Mouse (Mus musculus) erythroblast, embryonic 14.5 days (primary cell): ENCODE results near the gene Atf6.

ENCODE experiments used
- GATA1 ChIP-seq: IDR thresholded peaks from 2 replicates; pipeline ENCODE4 v1.6.1; 2012; ENCODE audit warnings: low read length, inconsistent platforms, mixed read lengths
- TAL1 ChIP-seq: IDR thresholded peaks from 3 replicates; pipeline ENCODE4 v1.6.1; 2012; ENCODE audit warnings: low read length, inconsistent platforms, mixed read lengths

DNA sequence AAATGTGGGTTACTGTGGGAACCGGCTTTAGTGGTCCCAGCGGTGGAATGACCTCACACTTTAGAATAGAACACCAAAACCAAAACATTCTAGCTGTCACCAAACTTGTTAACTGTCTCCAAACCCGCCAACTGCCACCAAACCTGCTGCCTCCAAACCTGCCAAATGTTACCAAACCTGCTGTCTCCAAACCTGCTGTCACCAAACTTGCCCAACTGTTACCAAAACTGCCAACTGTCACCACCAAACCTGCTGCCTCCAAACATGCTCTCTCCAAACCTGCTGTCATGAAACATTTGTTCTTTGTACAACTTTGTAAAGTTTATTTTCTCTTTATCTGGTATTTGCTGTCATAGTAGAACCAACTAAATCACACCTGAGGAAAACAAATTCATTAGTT lies 132.7 kb downstream of the Atf6 start:
- no peak for TF ChIP-seq GATA1
- TF ChIP-seq TAL1: no peak
